Mouse (Mus musculus): ENCODE measurements at regions not wholly inside any gene's neighbourhood (a gene's known extent, or its start where the extent isn't known, plus 50 kb on each side); places are given as distances from the start of the nearest gene placed in this dataset.

GRCm38 (mm10) chr14:72783248-72783647 lies 73.4 kb upstream of the Fndc3a start:
- DNase-seq (ENCODE audit: low spot score), result peak; percentile 31

- DNase-seq (ENCODE audit: low spot score), result no peak
Observed at GRCm38 (mm10) chr14:72779446-72779845, 69.6 kb upstream of the Fndc3a start.

GRCm38 (mm10) chr14:72778756-72779155 lies 69.0 kb upstream of the Fndc3a start:
- DNase-seq (ENCODE audit: low spot score), result no peak

- DNase-seq (ENCODE audit: low spot score), result no peak
Observed at GRCm38 (mm10) chr14:72777927-72778560, 68.2 kb upstream of the Fndc3a start.

GRCm38 (mm10) chr14:72770237-72770636 lies 60.4 kb upstream of the Fndc3a start:
- DNase-seq (ENCODE audit: low spot score), result no peak

- no peak for DNase-seq (ENCODE audit: low spot score)
Observed at GRCm38 (mm10) chr14:72760123-72760522, 50.3 kb upstream of the Fndc3a start.
